Mouse (Mus musculus) layer of hippocampus, adult 8-10 months (tissue): ENCODE measurements around the gene Sstr2. TPM values are rescaled to one million over a fixed set of nuclear protein-coding genes. Genes with fewer than 3 reads are reported as not detected.

Experiments
- DNase-seq, 2 experiments: peaks; one replicate each; pipeline ENCODE4 v3.0.0; 2022; ENCODE audit warnings: low spot score in 2 of 2
- total RNA-seq, 4 experiments: library from RNA; stranded (reverse); gene quantifications; 2 replicates each; pipeline ENCODE4 v1.2.4; 2022

Gene Sstr2
- total RNA-seq, 4 experiments from 2014 or later: 17.5 to 20.8 (median 19.0) TPM

DNA sequence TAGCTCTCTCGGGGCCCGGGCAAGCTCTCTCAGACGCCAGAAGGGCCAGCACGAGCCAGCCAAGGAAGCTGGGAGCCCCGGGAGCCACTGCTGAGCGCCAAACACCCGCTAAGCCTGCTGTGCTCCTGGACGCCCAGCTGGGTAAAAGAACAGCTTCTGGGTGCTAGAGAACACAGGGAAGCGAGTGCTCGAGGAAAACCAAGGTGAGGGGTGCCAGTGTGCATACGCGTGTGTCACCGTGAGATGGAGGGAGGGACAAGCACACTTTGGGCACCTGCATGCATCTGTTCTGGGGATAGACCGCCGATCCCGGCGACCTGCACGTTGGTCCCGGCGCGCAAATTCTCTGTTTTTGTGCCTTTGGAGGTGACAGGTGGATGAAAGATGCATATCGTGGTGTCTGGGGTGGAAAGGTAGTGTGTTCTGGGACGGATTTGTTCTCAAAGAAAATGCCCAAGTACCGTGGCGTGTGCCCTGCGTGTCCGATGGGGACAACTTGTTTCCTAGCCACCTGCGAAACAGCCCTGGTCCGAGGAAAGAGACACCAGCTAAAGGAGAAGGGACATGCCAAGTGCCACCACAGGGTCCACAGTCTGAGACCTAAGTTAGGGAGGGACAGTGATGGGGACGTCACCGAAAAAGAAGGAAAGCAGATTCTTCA, 408 bp downstream of the Sstr2 start:
- DNase-seq: no peak

DNA sequence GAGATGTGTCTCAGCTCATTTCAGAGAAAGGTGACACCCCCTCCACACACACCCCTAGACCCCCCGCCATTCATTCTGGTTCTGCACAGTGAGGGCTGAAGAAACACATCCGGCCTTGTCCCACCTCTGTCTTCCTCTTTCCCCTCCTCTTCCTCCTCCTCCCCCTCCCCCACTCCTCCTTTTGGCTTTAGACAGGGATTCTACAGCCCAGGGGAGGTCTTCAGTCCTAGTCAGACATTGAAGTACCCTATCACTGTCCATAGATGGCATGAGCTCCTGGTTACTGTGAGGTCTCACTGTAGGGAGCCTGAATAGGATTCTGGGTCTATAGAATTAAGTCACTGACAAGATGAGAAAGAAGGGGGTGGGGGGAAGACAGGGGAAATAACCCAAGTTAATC, 1.9 kb downstream of the Sstr2 start:
- DNase-seq: no peak

DNA sequence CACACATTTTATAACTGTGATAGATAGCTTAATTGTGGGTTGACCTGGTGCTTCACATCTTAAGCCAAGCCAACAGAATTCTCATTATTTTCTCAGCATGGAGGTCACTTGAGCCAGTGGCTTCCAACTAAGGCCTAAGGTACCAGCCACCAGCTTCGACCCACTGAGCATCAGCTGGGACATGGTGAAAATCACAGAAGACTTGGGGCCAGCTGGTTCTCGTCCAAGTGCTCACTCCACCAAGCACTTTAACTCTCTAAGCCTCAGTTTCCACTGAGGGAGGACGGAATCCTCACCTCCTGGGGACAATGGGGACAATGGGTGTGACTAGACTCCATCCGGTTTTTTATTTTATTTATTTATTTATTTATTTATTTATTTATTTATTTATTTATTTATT, 2.9 kb downstream of the Sstr2 start:
- no peak for DNase-seq

DNA sequence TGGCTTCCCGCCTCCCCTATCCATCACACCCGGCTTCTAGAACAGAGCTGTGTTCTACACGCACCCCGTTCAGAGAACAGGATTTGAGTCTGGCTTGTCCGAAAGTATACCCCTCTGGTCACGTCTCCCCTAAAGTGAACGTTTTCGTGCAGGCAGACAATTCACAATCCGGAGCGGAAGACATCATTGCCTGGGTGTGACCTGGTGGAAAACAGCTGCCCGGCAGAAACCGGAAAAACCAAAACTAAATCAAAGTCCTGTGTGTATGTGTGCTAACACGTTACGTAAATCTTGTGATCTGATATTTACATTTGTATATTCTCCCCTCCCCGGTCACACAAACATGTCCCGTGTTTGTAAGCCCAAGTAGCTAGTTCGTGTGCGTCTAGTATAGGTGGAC, 6.3 kb downstream of the Sstr2 start:
- DNase-seq: no peak

DNA sequence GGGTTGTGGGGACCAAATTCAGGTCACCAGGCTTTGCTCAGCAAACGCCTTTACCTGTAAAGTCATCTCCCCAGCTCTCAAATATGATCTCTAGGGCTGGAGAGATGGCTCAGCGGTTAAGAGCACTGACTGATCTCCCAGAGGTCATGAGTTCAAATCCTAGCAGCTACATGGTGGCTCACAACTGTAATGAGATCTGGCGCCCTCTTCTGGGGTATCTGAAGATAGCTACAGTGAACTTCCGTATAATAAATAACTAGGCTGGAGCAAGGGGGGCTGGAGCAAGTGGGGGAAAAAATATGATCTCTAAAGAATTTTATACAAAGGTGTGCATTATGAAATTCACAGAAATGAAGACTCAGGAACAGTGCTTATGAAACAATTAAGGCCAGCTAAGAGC, 8.6 kb downstream of the Sstr2 start:
- no peak for DNase-seq

DNA sequence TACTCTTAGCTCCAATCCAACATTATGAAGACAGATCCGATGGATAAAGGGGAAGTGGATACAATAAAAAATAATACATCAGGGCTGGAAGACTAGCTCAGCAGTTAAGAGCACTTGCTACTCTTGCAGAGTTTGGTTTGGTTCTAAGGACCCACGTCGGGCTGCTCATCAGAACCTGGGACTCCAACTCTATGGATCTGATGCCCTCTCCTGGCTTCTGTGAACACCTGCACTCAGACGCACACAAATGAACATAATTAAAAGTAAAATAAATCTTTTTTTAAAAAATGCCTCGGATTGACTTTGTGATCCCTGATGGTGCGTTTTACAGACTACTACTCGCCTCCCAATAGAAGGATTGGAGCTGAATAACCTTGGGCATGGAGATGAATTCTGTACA, 11.5 kb downstream of the Sstr2 start:
- no peak for DNase-seq

DNA sequence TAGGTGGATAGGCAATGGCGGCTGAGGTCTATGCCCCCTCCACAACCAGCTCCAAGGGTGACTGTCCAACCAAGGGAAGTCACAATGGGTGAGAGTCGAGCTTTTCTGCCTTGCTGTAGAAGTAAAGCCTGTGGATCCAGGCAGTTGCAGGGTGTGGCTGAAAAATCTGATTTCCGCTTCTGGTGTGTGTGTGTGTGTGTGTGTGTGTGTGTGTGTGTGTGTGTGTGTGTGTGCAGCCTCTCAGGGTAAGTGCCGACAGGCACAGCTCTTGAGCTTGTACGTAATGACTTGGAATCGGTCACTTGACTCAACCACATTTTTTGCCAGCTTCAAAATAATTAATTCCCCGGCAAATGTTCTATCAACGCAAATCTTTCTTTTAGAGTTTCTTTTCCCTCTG, 12.2 kb downstream of the Sstr2 start:
- DNase-seq: no peak

DNA sequence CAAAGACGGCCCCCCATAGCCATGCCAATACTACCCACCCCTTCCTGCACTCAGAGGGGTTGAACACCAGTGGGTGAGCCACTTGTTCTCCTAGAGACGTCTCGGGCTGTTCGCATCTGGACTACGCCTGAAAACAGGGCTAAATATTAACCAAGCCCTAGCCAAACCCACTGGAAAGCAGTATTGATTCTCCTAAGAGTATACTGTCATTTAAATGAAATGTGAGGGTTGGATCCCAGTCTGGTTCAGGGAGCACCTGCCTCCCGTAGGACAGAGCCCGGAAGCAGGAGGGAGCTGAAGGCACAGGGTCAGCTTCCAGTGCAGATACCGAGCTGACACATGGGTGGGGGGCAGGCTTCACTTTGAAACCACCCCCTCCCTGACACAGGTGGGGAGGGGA, 12.7 kb downstream of the Sstr2 start:
- DNase-seq: no peak

DNA sequence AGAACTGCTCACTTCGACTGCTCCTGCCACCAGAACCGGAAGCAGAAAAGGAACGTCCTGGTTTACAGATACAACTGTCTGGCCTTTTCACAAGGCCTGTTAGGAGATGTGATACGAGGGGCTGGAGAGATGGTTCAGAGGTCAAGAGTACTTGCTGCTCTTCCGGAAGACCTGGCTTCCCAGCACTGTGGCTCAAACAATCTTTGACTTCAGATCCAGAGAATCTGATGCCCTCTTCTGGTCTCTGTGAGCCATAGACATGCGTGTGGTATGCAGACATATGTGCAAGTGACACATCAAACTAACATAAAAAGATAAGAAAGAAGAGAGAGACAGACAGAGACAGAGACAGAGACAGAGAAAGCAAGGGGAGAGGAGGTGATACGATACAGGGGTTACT, 13.2 kb downstream of the Sstr2 start:
- no peak for DNase-seq

DNA sequence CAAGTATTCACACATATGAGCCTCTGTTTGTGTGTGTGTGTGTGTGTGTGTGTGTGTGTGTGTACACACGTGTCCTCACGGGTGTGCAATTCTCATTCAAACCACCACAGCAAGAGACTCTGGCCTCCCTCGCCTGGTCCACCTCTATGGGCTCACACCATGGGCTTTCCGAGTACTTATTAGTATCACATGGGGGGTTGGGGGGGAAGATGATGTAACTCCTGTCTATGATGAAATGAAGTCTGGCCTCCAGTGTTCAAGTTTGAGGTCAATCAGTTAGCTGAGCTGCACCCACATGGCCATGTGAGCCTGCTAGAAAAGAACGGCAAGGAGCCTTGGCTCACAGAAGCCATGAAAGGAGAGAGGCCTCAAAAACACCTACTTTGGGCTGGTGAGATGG, 14.3 kb downstream of the Sstr2 start:
- no peak for DNase-seq

DNA sequence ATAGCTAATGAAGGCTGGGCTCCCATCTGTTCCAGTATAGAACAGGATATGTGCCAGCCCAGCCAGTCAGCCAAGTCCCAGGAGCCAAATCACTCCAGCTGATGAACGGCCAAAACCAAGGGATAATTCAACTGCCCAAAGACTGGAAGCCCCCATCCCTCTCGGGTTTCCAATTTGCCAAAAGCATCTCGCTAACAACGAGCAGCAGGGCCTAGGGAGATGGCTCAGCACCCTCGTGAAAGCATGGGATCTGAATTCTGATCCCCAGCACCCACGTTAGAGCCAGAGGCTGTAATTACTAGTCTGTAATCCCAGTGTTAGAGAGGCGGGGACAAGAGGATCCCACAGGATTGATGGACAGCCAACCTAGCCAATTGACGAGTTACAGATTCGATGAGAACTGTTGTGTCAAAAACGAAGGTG, 15.6 kb downstream of the Sstr2 start:
- DNase-seq: peak in 1 of 2 experiments; percentile 36

DNA sequence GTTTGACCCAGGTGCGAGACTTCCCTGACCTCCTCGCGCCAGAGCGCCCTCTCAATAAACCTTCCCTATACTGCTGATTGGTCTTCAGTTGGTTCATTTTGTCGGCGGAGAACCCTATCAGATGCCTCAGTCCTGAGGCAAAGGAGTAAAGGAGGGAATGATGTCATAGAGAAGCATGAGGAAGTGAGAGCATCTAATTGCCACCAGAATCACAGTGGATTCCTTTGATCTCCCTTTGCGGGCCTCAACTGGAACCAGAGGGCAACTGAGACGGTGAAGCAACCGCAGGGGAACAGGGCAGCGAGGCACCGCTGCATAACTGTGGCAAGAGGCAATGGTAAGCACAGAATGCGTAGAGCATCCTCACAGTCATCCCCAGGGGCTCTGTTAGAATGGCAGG, 19.5 kb downstream of the Sstr2 start:
- no peak for DNase-seq

DNA sequence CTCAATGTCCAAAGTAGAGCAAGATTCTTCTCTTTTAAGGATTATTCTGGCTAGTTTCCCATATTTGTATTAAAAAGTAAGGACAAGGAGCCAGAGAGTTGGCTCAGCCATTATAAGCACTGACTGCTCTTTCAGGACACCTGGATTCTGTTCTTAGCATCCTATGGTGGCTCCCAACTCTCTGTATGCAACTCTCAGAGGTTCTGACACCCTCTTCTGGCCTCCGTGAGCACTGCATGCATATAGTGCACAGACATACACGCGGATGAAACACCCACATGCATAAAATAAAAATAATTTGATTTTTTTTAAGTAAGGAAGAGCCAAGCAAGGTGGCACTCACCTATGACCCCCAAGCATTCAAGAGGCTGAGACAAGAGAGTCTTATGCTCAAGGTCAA, 26.0 kb downstream of the Sstr2 start:
- DNase-seq: no peak

DNA sequence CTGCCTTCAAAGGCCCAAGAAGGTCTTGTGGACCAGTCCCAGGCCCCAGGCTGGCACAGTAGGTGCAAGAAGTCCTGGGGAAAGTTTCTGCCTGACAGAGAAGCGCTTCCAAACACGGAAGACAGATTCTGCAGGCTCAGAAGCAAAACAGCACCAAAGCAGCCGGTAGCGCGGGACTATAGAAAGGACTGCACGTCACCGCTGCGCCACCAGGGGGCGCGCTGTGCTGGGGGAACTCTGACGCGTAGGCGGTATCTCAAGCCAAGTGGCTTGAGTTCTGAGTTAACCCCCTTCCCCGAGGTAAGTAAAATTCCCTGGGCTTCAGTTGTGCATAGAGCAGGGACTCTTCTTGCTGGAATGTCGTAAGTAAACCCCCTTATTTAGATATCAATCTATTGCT, 29.0 kb downstream of the Sstr2 start:
- peak; percentile 61 to 71 for DNase-seq

DNA sequence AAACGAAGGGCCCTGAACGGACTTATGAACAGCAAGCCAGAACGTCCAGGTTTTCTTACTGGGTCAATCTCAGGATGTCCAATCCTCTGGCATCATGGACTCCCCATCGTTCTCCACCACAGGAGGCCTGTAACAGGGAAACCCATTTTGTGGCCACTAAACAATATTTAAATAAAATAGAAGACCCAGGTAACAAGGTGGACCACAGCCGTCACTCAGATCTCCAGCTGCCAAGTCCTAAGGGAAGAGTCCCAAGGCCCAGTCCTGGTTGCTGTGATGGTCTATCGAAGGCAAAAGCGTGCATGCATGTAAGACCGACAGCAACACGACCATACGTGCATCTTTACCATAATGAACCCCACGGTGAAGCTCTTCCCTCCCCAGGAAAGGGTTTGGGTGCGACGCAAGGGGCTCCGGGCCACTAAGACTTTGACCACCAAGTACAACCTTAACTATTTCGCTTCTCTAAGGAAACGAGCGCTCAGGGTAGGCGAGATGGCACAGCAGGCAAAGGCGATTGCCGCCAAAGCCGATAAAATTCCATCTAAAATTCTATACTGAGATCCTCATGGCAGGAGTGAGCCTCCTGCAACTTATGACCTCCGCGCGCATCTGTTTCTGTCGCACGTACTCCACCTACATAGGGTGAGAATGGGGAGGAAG, 29.7 kb downstream of the Sstr2 start, which contains the start of gene Cog1:
Gene Cog1 (plus strand): TSS at position 480 of the 663 bp plus-strand sequence.
- DNase-seq: no peak

DNA sequence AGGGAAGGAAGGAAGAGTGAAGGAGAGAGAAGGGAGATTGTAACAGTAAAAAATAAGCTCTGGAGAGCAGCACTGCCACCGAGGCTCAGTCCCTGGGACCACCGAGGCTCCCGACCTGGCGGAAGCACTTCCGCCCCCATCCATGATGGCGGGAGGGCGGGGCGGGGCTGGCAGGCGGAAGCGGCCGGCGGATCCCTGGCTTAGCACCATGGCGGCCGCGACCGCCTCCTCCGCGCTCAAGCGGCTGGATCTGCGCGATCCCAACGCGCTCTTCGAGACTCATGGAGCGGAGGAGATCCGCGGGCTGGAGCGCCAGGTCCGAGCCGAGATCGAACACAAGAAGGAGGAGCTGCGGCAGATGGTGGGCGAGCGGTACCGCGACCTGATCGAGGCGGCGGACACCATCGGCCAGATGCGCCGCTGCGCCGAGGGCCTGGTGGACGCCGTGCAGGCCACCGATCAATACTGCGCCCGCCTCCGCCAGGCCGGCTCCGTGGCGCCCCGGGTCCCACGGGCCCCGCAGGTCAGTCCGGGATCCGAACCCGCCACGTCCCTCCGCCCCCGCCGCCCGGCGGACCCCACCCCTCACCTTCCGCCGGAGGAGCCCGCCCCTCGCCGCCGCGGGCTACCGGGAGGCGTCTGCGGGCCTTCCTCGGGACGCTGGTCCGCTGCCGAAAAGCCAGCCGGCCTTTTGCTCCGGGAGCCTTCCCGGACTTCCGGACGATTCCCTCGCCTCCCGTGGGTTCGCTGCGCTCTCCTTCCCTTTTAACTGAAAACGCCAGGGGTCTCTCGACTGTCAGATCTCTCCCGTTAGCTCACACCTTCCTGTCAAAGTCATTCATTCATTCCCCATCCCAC, 30.4 kb downstream of the Sstr2 start, which contains the start of gene Slc39a11:
Gene Slc39a11 (minus strand): TSS at position 727 of the 858 bp plus-strand sequence.
- DNase-seq: peak; percentile 26 to 56

DNA sequence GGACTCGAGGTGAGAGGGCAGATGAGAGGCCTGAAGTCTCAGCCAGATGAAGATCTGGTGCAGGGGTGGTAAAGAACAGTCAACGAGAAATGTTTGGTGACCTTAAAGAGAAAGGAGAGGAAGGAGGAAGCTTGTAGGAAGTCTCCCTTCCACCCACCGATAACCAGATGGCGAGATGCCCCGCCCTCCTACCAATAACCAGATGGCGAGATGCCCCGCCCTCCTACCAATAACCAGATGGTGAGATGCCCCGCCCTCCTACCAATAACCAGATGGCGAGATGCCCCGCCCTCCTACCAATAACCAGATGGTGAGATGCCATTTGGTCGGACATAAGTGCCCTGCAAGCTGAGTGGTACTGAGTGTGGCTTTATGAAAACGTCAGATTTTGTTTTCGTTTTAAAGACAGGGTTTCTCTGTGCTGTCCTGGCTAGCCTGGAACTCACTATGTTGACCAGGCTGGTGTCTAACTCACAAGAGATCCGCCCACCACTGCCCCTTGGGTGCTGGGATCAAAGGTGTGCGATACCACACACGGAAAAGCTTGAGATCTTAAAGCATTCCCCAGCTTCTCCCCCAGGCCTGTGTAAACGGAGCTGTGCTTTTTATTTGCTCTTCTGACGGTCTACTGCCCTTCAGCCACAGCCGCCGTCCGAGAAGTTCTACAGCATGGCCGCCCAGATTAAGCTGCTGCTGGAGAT, 32.2 kb downstream of the Sstr2 start:
- peak in 1 of 2 experiments; percentile 31 for DNase-seq

DNA sequence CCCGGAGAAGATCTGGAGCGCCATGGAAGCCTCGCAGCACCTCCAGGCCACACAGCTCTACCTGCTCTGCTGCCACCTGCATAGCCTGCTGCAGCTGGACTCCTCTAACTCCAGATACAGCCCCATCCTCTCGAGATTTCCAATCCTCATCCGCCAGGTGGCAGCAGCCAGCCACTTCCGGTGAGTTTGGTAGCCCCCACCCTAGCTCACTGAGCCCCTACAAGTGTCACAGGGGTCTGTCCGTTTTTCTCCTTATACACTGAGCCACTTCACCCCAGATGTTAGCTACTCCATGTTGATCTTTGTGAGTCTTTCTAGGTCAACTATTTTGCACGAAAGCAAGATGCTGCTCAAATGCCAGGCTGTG, 32.7 kb downstream of the Sstr2 start:
- DNase-seq: peak in 1 of 2 experiments; percentile 35

DNA sequence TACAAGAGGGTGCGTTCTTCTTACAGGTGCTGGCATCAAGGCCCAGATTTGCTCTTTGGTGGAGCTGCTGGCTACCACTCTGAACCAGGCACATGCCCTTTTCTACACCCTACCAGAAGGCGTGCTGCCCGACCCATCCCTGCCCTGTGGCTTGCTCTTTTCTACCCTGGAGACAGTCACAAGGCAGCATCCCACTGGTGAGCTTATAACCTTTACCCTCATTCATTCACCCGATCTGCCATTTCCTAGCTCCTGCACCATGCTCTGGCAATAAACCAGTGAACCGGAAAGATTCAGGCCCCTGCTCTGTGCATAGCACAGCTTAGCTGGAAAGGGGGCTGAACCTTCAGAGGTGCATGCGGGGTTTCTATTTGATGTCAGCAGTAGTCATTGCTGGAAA, 33.4 kb downstream of the Sstr2 start:
- no peak for DNase-seq

DNA sequence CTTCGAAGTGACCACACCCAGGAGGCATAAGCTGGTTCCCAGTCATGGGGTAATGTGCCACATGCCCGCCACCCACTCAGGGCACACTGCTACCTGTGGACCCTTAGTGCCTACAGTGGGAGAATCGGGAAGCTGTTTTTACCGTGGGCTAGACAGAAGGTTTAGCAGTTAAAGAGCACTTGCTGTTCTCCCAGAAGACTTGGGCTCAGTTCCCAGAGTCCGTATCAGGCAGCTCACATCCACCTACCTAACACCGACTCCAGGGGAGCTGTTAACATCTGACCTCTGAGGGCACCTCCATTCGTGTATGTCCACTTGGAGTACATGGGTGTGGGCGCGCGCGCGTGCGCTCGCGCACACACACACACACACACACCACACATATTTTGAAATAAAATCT, 35.0 kb downstream of the Sstr2 start:
- DNase-seq: no peak

DNA sequence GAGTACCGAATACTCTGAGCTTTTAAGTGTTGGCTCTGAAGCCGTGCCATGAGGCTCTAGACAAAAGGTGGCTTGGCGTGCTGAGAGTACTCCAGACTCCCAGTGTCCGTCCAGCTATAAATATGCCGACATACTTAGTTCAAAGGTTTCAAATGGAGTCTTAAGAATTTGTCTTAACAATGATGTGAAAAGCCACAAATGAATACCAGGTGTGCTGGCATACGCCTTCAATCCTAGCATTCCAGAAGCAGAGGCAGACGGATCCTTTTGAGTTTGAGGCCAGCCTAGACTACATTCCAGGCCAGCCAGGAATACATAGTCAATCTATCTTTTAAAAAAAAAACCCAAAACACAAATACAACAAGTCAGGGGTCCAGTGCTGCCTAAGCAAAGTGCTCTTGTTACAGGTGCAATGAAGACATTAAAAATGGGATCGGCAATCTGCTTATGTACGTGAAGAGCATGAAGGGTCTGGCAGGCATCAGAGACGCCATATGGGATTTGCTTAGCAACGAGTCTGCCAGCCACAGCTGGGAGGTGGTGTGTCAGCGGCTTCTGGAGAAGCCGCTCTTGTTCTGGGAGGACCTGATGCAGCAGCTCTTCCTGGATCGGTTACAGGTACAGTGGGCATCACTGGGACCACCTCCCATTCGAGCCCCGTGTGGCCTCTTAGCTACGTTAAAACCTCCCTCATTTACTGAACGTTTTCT, 35.6 kb downstream of the Sstr2 start:
- DNase-seq: peak; percentile 33 to 61
